Mouse (Mus musculus) liver, embryonic 14.5 days (tissue): ENCODE data around the gene Csad. TPM values are rescaled to one million over a fixed set of nuclear protein-coding genes. Genes with fewer than 3 reads are reported as not detected.

Source experiments
- ATAC-seq: fragments of 200-750 bp; cut with Nextera tagmentation; 2 replicates; pipeline ENCODE4 v1.8.0; 2017; ENCODE audit warnings: moderate number of reproducible peaks, mild to moderate bottlenecking, moderate library complexity; ENCODE audit not compliant: insufficient read depth
- DNase-seq, 3 experiments: peaks; one replicate each; pipeline ENCODE4 v3.0.0-alpha.2; 2012 to 2013; ENCODE audit warnings: low read depth in 3 of 3, low spot score in 3 of 3
- H3K27ac ChIP-seq: fragments of 300-500 bp; sonication (generic); 2 replicates; pipeline ENCODE4 v1.5.1; 2014; ENCODE audit warnings: moderate library complexity, mild to moderate bottlenecking, control low read depth, inconsistent platforms
- H3K27me3 ChIP-seq: fragments of 300-500 bp; sonication (generic); 2 replicates; pipeline ENCODE4 v1.6.1; 2014; ENCODE audit warnings: mild to moderate bottlenecking, low read length, moderate library complexity; ENCODE audit not compliant: control insufficient read depth, insufficient read depth
- H3K36me3 ChIP-seq: fragments of 300-500 bp; sonication (generic); replicated peaks from 2 replicates; pipeline ENCODE4 v1.6.1; 2014; ENCODE audit warnings: low read depth; ENCODE audit not compliant: control insufficient read depth, insufficient read depth
- H3K4me1 ChIP-seq, 2 experiments: fragments of 200-500 bp in 1 of 2; fragments of 300-500 bp in 1 of 2; sonication (generic) in 1 of 2; replicated peaks; 2 replicates each; pipeline ENCODE4 v1.6.1; 2012 to 2014; ENCODE audit warnings: antibody characterized with exemption in 1 of 2, inconsistent platforms in 1 of 2, low read length in 1 of 2; ENCODE audit not compliant: control insufficient read depth in 2 of 2, insufficient read depth in 2 of 2
- H3K4me2 ChIP-seq: fragments of 300-500 bp; sonication (generic); 2 replicates; pipeline ENCODE4 v1.6.1; 2014; ENCODE audit warnings: low read depth, mild to moderate bottlenecking, control low read depth, moderate library complexity
- H3K4me3 ChIP-seq, 2 experiments: fragments of 200-500 bp in 1 of 2; fragments of 300-500 bp in 1 of 2; sonication (generic) in 1 of 2; 2 replicates each; pipeline ENCODE4 v1.5.1; 2012 to 2014; ENCODE audit warnings: low read depth in 2 of 2, low read length in 2 of 2, mild to moderate bottlenecking in 2 of 2, control low read depth in 1 of 2, inconsistent platforms in 1 of 2, moderate library complexity in 1 of 2; ENCODE audit not compliant: insufficient read depth in 1 of 2
- H3K9ac ChIP-seq: fragments of 300-500 bp; sonication (generic); replicated peaks from 2 replicates; pipeline ENCODE4 v1.6.1; 2014; ENCODE audit warnings: mild to moderate bottlenecking, control low read depth, moderate library complexity
- H3K9me3 ChIP-seq: fragments of 300-500 bp; sonication (generic); 2 replicates; pipeline ENCODE4 v1.6.1; 2016; ENCODE audit warnings: low read length, mixed read lengths; ENCODE audit not compliant: control insufficient read depth
- CTCF ChIP-seq: IDR thresholded peaks from 2 replicates; pipeline ENCODE4 v1.5.1; 2016; ENCODE audit warnings: antibody characterized with exemption, low read depth, control low read depth
- EP300 ChIP-seq: IDR thresholded peaks from 2 replicates; pipeline ENCODE4 v1.6.1; 2016; ENCODE audit warnings: antibody characterized with exemption, low read depth
- WGBS: fragments of 180-500 bp; shearing (Covaris S2); extraction: QIAGEN DNeasy Blood & Tissue Kit; methylation state at CpG from one replicate; pipeline ENCODE4 v1.1.7; 2014; ENCODE audit not compliant: insufficient replicate concordance; 5-methylcytosine and 5-hydroxymethylcytosine counted together
- polyA plus RNA-seq, 2 experiments: library from polyadenylated mRNA; depleted of rRNA in 1 of 2; stranded (reverse) in 1 of 2; unstranded in 1 of 2; fragments of >200 nt; fragmentation: Nextera tagmentation in 1 of 2; extraction: Ambion mirVana in 1 of 2; gene quantifications; 2 replicates each; pipeline versions ENCODE4 v1.2.1 to v1.2.3; 2012 to 2014

The Csad gene
- polyA plus RNA-seq, 2 experiments = 17.9 to 24.0 TPM

DNA sequence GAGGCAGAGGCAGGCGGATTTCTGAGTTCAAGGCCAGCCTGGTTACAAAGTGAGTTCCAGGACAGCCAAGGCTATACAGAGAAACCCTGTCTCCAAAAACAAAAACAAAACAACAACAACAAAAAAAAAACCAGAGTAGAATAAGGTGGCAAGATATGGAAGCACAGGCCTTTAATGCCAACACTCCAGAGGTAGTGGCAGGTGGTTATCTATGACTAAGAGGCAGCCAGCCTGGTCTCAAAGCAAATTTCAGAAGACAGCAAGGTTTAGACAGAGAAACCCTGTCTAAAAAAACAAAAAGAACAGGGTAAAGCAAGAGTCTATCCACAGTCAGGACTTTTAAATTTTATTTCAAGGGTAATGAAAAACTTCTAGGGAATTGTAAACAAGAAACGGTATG, 69.8 kb downstream of the Csad start:
- H3K27me3 ChIP-seq = no peaks in the 10 kb centered on the region
- no peak overlapping the region; the same call in 1 of the 2 replicates for H3K27ac ChIP-seq
- 84% methylated on average over 2 of the region's 2 CpGs for WGBS
- H3K9ac ChIP-seq = peak overlapping the region; percentile 34
- peaks cover 8 to 14% of the 10 kb centered on the region in 2 experiments for H3K4me1 ChIP-seq
- no peak for TF ChIP-seq CTCF
- no peak for TF ChIP-seq EP300
- H3K9me3 ChIP-seq = no peaks in the 10 kb centered on the region
- no peak overlapping the region; a peak in 1 of 4 replicates for H3K4me3 ChIP-seq
- H3K4me2 ChIP-seq = peak overlapping the region; percentile 75
- peaks cover 19% of the 10 kb centered on the region for H3K36me3 ChIP-seq
- DNase-seq (no peak), ATAC-seq (no peak)

DNA sequence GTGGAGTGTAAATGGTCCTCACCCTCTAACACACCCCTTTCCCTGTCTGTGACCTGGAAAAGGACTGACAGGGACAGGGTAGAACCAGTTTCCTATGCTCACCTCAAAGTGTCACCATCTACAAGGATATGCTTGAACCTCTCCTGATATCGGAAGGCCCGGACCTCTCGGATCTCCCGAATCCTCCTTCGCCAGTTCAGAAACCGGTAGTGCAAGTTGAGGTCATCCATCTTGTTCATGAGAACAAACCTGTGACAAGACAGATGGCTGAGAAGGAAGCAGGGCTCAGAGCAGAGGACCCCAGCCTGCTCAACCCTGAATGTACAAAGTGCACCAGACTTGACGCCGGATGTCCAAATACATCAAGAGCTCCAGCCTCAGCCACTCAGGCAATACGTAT, 71.2 kb downstream of the Csad start:
- TF ChIP-seq CTCF (no peak), EP300 (no peak)
- H3K4me2 ChIP-seq = no peak overlapping the region
- H3K27ac ChIP-seq = no peak overlapping the region
- ATAC-seq (no peak), DNase-seq (no peak)
- no peak overlapping the region for H3K4me3 ChIP-seq
- peaks cover 8 to 14% of the 10 kb centered on the region in 2 experiments for H3K4me1 ChIP-seq
- no peaks in the 10 kb centered on the region for H3K9me3 ChIP-seq
- WGBS = 88% methylated on average over 9 of the region's 9 CpGs
- H3K9ac ChIP-seq = no peak overlapping the region
- no peaks in the 10 kb centered on the region for H3K27me3 ChIP-seq
- peaks cover 24% of the 10 kb centered on the region for H3K36me3 ChIP-seq

Other genes with a start within 250 kb of the Csad start
- gene Krt8, start 200.2 kb downstream of the Csad start, polyA plus RNA-seq (2012; rRNA removed) = 37.8 and 40.5 TPM in 2 replicates
- 98.1 and 102 TPM in 2 replicates for gene Krt8, start 200.2 kb downstream of the Csad start, polyA plus RNA-seq (2014; fragmentation: Nextera tagmentation; extraction: Ambion mirVana)
- gene Krt18, start 176.5 kb downstream of the Csad start, polyA plus RNA-seq (2012; rRNA removed) = 25.8 and 31.5 TPM in 2 replicates
- gene Krt18, start 176.5 kb downstream of the Csad start, polyA plus RNA-seq (2014; fragmentation: Nextera tagmentation; extraction: Ambion mirVana) = 86.9 and 87.6 TPM in 2 replicates
- gene Eif4b, start 131.0 kb downstream of the Csad start, polyA plus RNA-seq (2012; rRNA removed) = 42.8 and 66.4 TPM in 2 replicates
- 47.8 and 57.5 TPM in 2 replicates for gene Eif4b, start 131.0 kb downstream of the Csad start, polyA plus RNA-seq (2014; fragmentation: Nextera tagmentation; extraction: Ambion mirVana)
- 4.9 and 5.2 TPM in 2 replicates for gene Tns2, start 104.3 kb downstream of the Csad start, polyA plus RNA-seq (2012; rRNA removed)
- gene Tns2, start 104.3 kb downstream of the Csad start, polyA plus RNA-seq (2014; fragmentation: Nextera tagmentation; extraction: Ambion mirVana) = 3.7 and 4.3 TPM in 2 replicates
- 11.9 and 12.5 TPM in 2 replicates for gene Spryd3, start 68.5 kb downstream of the Csad start, polyA plus RNA-seq (2012; rRNA removed)
- 8.8 and 9.1 TPM in 2 replicates for gene Spryd3, start 68.5 kb downstream of the Csad start, polyA plus RNA-seq (2014; fragmentation: Nextera tagmentation; extraction: Ambion mirVana)
- 0.66 and 0.90 TPM in 2 replicates for gene Igfbp6, start 60.4 kb downstream of the Csad start, polyA plus RNA-seq (2012; rRNA removed)
- 0.95 and 1.6 TPM in 2 replicates for gene Igfbp6, start 60.4 kb downstream of the Csad start, polyA plus RNA-seq (2014; fragmentation: Nextera tagmentation; extraction: Ambion mirVana)
- 34.4 and 36.4 TPM in 2 replicates for gene Soat2, start 54.2 kb downstream of the Csad start, polyA plus RNA-seq (2012; rRNA removed)
- 21.9 and 25.5 TPM in 2 replicates for gene Soat2, start 54.2 kb downstream of the Csad start, polyA plus RNA-seq (2014; fragmentation: Nextera tagmentation; extraction: Ambion mirVana)
- 10.2 and 14.9 TPM in 2 replicates for gene Zfp740, start 1.5 kb downstream of the Csad start, polyA plus RNA-seq (2012; rRNA removed)
- gene Zfp740, start 1.5 kb downstream of the Csad start, polyA plus RNA-seq (2014; fragmentation: Nextera tagmentation; extraction: Ambion mirVana) = 11.7 and 12.0 TPM in 2 replicates
- 1.6 and 2.7 TPM in 2 replicates for gene Itgb7, start 27.2 kb upstream of the Csad start, polyA plus RNA-seq (2012; rRNA removed)
- 5.6 and 5.7 TPM in 2 replicates for gene Itgb7, start 27.2 kb upstream of the Csad start, polyA plus RNA-seq (2014; fragmentation: Nextera tagmentation; extraction: Ambion mirVana)
- 2.3 and 2.5 TPM in 2 replicates for gene Rarg, start 52.8 kb upstream of the Csad start, polyA plus RNA-seq (2012; rRNA removed)
- gene Rarg, start 52.8 kb upstream of the Csad start, polyA plus RNA-seq (2014; fragmentation: Nextera tagmentation; extraction: Ambion mirVana) = 1.9 and 2.1 TPM in 2 replicates
- 0.04 TPM in 1 of 2 replicates, not detected in the other for gene Gm9918, start 65.8 kb upstream of the Csad start, polyA plus RNA-seq (2012; rRNA removed)
- 0.04 TPM in 1 of 2 replicates, not detected in the other for gene Gm9918, start 65.8 kb upstream of the Csad start, polyA plus RNA-seq (2014; fragmentation: Nextera tagmentation; extraction: Ambion mirVana)
- gene Mfsd5, start 74.7 kb upstream of the Csad start, polyA plus RNA-seq (2012; rRNA removed) = 13.4 and 15.4 TPM in 2 replicates
- gene Mfsd5, start 74.7 kb upstream of the Csad start, polyA plus RNA-seq (2014; fragmentation: Nextera tagmentation; extraction: Ambion mirVana) = 21.2 and 23.5 TPM in 2 replicates
- 17.0 and 17.3 TPM in 2 replicates for gene Espl1, start 91.5 kb upstream of the Csad start, polyA plus RNA-seq (2012; rRNA removed)
- gene Espl1, start 91.5 kb upstream of the Csad start, polyA plus RNA-seq (2014; fragmentation: Nextera tagmentation; extraction: Ambion mirVana) = 25.6 and 28.2 TPM in 2 replicates
- gene Pfdn5, start 121.4 kb upstream of the Csad start, polyA plus RNA-seq (2012; rRNA removed) = 42.1 and 82.2 TPM in 2 replicates
- gene Pfdn5, start 121.4 kb upstream of the Csad start, polyA plus RNA-seq (2014; fragmentation: Nextera tagmentation; extraction: Ambion mirVana) = 149 and 156 TPM in 2 replicates
- gene Myg1, start 127.0 kb upstream of the Csad start, polyA plus RNA-seq (2012; rRNA removed) = 26.7 and 32.5 TPM in 2 replicates
- 43.2 and 45.4 TPM in 2 replicates for gene Myg1, start 127.0 kb upstream of the Csad start, polyA plus RNA-seq (2014; fragmentation: Nextera tagmentation; extraction: Ambion mirVana)
- gene Aaas, start 146.0 kb upstream of the Csad start, polyA plus RNA-seq (2012; rRNA removed) = 31.0 and 33.7 TPM in 2 replicates
- 44.3 and 48.9 TPM in 2 replicates for gene Aaas, start 146.0 kb upstream of the Csad start, polyA plus RNA-seq (2014; fragmentation: Nextera tagmentation; extraction: Ambion mirVana)
- 0.01 and 0.07 TPM in 2 replicates for gene Sp7, start 162.5 kb upstream of the Csad start, polyA plus RNA-seq (2012; rRNA removed)
- gene Sp7, start 162.5 kb upstream of the Csad start, polyA plus RNA-seq (2014; fragmentation: Nextera tagmentation; extraction: Ambion mirVana) = 0.04 TPM in 1 of 2 replicates, not detected in the other
- gene Sp1, start 201.4 kb upstream of the Csad start, polyA plus RNA-seq (2012; rRNA removed) = 9.2 and 9.5 TPM in 2 replicates
- 5.0 and 5.4 TPM in 2 replicates for gene Sp1, start 201.4 kb upstream of the Csad start, polyA plus RNA-seq (2014; fragmentation: Nextera tagmentation; extraction: Ambion mirVana)
- gene Amhr2, start 240.6 kb upstream of the Csad start, polyA plus RNA-seq (2012; rRNA removed) = 0.05 and 0.06 TPM in 2 replicates
- gene Amhr2, start 240.6 kb upstream of the Csad start, polyA plus RNA-seq (2014; fragmentation: Nextera tagmentation; extraction: Ambion mirVana) = 0.11 and 0.23 TPM in 2 replicates